Mouse (Mus musculus): ENCODE results near the gene Dusp22. TPM values are rescaled to one million over a fixed set of nuclear protein-coding genes. Genes with fewer than 3 reads are reported as not detected.

The Dusp22 gene
- polyA plus RNA-seq (2012; rRNA removed): 26.7 and 27.9 TPM in 2 replicates

- DNase-seq (ENCODE audit: extremely low spot score in 1 of 2, low spot score in 1 of 2): peak; percentile 53 to 86
These were observed at the start of gene Dusp22 for GRCm38 (mm10) chr13:30659613-30660505. TSS of gene Dusp22 (plus strand) at chr13:30659999.

GRCm38 (mm10) chr13:30612079-30612794 lies 47.6 kb upstream of the Dusp22 start:
- no peak for DNase-seq (ENCODE audit: extremely low spot score in 1 of 2, low spot score in 1 of 2)

- DNase-seq (ENCODE audit: extremely low spot score in 1 of 2, low spot score in 1 of 2): peak in 1 of 2 experiments; percentile 29
These were observed 40.1 kb upstream of the Dusp22 start for GRCm38 (mm10) chr13:30619684-30620083.

GRCm38 (mm10) chr13:30628195-30629048 lies 31.4 kb upstream of the Dusp22 start:
- peak; percentile 28 to 37 for DNase-seq (ENCODE audit: extremely low spot score in 1 of 2, low spot score in 1 of 2)

- no peak for DNase-seq (ENCODE audit: extremely low spot score in 1 of 2, low spot score in 1 of 2)
These were observed 29.9 kb upstream of the Dusp22 start for GRCm38 (mm10) chr13:30629794-30630410.

- no peak for DNase-seq (ENCODE audit: extremely low spot score in 1 of 2, low spot score in 1 of 2)
These were observed 26.8 kb upstream of the Dusp22 start for GRCm38 (mm10) chr13:30632998-30633397.

GRCm38 (mm10) chr13:30636453-30636852 lies 23.3 kb upstream of the Dusp22 start:
- no peak for DNase-seq (ENCODE audit: extremely low spot score in 1 of 2, low spot score in 1 of 2)

- DNase-seq (ENCODE audit: extremely low spot score in 1 of 2, low spot score in 1 of 2): no peak
These were observed 21.3 kb upstream of the Dusp22 start for GRCm38 (mm10) chr13:30638378-30639115.

GRCm38 (mm10) chr13:30642053-30642452 lies 17.7 kb upstream of the Dusp22 start:
- DNase-seq (ENCODE audit: extremely low spot score in 1 of 2, low spot score in 1 of 2): no peak

GRCm38 (mm10) chr13:30648461-30648860 lies 11.3 kb upstream of the Dusp22 start:
- no peak for DNase-seq (ENCODE audit: extremely low spot score in 1 of 2, low spot score in 1 of 2)

- no peak for DNase-seq (ENCODE audit: extremely low spot score in 1 of 2, low spot score in 1 of 2)
These were observed 10.6 kb upstream of the Dusp22 start for GRCm38 (mm10) chr13:30649197-30649596.

- no peak for DNase-seq (ENCODE audit: extremely low spot score in 1 of 2, low spot score in 1 of 2)
These were observed 9.1 kb upstream of the Dusp22 start for GRCm38 (mm10) chr13:30650684-30651083.

GRCm38 (mm10) chr13:30653051-30653450 lies 6.7 kb upstream of the Dusp22 start:
- no peak for DNase-seq (ENCODE audit: extremely low spot score in 1 of 2, low spot score in 1 of 2)

GRCm38 (mm10) chr13:30654463-30654862 lies 5.3 kb upstream of the Dusp22 start:
- DNase-seq (ENCODE audit: extremely low spot score in 1 of 2, low spot score in 1 of 2): no peak

GRCm38 (mm10) chr13:30656909-30657308 lies 2.9 kb upstream of the Dusp22 start:
- no peak for DNase-seq (ENCODE audit: extremely low spot score in 1 of 2, low spot score in 1 of 2)

- DNase-seq (ENCODE audit: extremely low spot score in 1 of 2, low spot score in 1 of 2): no peak
These were observed 2.0 kb upstream of the Dusp22 start for GRCm38 (mm10) chr13:30657779-30658178.

- no peak for DNase-seq (ENCODE audit: extremely low spot score in 1 of 2, low spot score in 1 of 2)
These were observed 1.4 kb upstream of the Dusp22 start for GRCm38 (mm10) chr13:30658201-30658996.

GRCm38 (mm10) chr13:30665261-30665660 lies 5.5 kb downstream of the Dusp22 start:
- DNase-seq (ENCODE audit: extremely low spot score in 1 of 2, low spot score in 1 of 2): peak; percentile 44 to 70

GRCm38 (mm10) chr13:30666537-30666936 lies 6.7 kb downstream of the Dusp22 start:
- DNase-seq (ENCODE audit: extremely low spot score in 1 of 2, low spot score in 1 of 2): peak; percentile 76 to 84

Data from frontal cortex, adult 2 months (tissue).